Mouse (Mus musculus) gastrocnemius, postnatal 10 days (tissue): ENCODE measurements at regions not wholly inside any gene's neighbourhood (a gene's known extent, or its start where the extent isn't known, plus 50 kb on each side); places are given as distances from the start of the nearest gene placed in this dataset.

Experiments used
- DNase-seq: peaks from one replicate; pipeline ENCODE4 v3.0.0; 2021; ENCODE audit warnings: mixed read lengths

DNA sequence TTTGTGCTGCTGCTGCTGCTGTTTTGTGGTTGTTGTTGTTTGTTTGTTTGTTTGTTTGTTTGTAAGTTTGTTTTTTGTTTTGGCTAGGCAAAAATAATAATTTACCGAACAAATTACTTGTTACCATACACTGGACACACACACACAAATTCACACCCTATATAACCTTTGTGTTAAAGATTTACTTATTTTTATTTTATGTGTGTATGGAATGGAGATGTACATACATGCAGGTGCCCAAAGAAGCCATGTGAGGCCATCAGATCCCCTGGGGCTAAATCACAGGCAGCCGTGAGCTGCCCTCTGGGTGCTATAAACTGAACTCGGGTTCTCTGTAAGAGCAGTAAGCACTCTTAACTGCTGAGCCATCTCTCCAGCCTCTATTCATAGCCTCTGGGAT lies 56.0 kb downstream of the Pttg1 start:
- no peak for DNase-seq

DNA sequence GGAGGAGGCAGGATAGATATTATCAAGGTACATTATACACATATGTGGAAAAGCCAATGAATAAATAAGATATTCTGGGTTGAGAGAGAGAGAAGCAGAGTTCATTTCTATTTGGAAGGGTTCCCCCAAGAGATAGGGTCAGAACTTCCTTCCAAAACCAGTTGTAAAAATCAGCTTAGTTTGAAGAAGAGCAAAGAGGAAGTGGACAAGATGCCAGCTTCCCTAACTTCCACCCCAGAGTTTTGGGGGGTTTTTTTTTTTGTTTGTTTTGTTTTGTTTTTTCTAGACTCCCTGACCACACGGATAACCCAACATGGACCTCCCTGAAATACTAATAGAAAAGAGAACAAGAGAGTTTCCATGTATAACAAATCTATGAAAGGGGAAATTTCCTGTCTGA lies 57.7 kb downstream of the Pttg1 start:
- DNase-seq = no peak

DNA sequence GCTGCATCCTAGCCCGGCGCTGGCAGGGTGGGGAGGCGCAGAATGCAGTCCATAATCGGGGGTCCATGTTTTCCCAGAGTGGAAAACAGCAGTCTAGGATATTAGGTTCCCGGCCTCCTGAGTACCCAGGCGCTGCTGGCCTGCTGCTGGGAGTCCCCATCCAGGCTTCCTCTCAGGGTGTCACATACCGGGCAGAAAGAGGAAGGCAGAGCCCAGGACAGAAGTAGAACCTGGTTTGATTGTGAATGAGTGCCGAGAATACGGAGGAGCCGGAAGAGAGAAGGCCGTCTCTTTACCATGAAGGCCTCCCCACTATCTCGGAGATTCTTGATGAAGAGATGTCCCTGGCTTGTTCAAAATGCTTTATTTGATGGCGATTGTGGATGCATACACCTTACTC lies 64.2 kb downstream of the Pttg1 start:
- no peak for DNase-seq

DNA sequence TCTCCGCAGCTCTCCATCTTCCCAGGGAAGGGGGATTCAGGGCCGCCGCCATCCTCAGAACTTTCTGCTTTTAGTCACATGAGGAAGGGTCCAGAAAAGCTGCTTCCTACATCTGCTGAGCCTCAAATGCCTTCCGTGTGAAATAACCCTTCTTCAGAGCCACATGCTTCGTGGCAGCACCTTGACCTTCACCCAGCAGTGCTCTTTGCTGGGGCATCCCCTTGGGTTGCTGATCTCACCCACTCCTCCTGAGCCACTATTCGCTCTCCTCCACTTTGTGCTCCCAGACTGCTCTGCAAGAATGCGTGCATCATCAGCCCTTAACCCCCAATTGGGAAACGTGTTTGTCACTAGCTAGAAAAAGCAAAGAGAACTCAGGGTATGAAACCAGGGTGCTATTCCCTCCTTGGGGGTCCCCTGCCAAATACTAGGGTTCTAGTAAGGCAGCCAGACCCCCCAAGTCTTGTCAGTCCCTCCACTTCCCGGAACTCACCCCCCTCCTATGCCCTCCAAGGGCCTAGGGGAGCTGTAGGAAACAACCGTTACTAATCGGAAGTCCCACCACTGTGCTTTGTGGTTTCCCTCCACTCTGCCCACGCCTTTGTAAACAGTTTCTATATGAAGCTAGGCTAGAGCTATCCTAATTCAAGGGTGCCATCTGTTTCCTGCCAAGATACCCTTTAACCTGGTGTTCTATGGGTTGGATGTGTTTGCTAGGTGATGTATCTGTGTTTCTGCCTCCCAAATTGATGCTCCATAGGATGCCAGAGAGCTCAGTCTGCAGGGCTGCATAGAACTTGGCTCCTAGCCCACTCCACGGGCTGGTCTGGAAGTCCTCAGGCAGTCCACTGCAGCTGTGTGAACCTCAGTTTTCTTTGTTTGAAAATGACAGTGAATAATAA lies 67.4 kb downstream of the Pttg1 start:
- DNase-seq = no peak

DNA sequence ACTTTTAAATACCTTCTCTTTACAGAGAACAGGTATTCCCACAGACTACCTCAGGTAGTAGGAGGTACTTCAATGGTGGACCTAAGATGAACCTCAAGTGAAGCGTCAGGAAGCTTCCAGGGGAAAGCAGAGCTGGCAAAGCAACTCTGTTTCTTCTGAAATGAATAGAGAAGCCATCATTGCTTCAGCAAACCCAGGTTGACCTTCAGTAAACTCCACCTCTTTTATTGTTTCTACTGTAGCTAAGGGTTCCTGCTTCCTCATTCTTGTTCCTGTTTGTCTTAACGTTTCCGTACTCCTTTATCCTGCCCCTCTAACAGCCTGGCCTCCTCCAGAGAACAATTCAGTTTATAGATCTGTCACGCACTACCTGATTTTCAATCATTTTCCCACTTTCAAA lies 72.4 kb downstream of the Pttg1 start:
- no peak for DNase-seq

DNA sequence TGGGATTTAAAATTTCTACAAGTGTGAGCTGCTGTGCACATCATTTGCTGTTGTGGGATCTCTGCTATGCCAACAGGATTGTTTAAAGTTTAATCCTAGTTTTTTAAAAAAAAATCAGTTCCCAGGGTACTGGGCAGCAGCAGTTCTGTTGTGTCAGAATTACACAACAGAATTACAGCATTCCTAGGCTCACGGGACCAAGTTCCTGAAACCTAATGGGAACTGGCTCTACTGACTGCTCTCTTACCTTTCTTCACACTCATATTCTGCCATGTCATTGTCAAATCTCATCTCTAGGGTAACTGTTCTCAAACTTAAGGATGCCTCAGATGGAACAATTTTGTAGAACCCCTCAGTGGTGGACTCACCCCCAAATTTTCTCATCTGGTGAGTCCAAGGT lies 73.0 kb downstream of the Pttg1 start:
- DNase-seq = no peak

DNA sequence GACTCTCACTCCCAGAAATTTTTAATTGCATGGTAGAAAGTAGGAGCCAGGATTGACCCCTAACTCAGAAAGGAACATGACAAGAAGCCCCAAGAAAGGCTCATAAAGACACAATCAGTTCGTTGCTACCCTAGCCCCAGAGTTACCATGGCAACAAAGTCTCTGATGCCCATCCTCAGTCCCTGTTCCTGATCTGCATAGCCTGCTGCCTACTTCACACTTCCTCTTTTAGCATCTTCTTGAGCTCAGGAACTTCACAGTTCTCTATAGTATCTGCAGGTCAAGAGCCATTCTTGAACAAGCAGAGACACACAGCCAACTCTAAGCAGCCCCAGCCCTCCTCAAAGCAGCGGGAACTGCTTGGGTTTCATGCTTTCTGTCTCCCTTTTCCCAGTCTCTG lies 74.2 kb downstream of the Pttg1 start:
- no peak for DNase-seq

DNA sequence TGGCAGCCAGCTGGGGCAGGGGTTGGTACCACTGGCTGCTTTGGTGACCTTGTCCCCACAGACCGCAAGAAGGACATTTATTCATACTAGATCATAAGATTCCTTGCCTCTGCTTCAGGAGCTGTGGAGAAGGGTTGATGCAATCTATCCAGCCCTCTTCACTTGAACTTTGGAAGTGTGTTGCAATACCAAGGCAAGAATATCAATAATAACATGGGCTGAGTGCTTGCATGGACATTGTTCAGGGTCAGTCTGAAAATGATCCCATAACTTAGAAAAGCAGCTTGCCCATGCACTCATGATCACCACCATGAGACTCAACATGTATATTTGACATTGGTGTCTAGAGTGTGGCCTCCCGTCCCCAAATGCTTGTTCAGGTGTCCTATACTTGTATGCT lies 74.7 kb downstream of the Pttg1 start:
- DNase-seq = no peak

DNA sequence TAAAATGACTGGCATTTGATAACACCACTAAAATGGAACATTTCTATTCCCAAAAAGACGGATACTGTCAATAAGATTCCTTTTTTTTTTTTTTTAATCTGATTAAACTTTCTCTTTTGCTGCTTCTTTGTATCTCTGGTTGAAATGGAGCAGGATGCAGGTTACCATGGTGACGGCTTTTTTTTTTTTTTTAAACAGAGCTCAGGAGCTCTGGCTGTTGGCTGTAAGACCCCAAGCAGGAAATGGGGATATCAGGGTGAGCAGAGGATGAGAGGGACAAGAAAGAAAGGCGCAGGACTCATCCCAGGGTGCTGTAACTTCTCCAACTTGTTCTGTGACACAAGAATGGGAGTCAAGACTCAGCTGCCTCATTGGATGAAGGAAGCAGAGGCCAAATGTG lies 75.8 kb downstream of the Pttg1 start:
- no peak for DNase-seq

DNA sequence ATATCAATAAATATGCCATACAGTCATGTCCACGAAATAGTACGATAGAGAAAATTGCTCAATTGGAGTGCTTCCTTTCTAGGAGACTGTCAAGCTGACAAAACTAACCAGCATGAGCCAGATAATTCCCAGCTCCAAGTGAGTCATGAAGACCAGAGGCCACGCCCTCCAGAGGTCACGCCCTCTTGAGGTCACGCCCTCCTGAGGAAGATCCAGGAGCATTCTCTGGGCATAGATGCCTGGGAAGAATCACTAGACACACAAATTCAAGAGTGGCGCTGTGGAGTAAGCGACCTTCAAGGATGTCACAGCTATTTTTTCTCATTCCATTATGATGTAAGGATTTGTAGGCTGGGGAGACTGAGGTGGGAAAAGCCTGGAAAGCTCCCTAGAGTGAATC lies 76.5 kb downstream of the Pttg1 start:
- DNase-seq = no peak

DNA sequence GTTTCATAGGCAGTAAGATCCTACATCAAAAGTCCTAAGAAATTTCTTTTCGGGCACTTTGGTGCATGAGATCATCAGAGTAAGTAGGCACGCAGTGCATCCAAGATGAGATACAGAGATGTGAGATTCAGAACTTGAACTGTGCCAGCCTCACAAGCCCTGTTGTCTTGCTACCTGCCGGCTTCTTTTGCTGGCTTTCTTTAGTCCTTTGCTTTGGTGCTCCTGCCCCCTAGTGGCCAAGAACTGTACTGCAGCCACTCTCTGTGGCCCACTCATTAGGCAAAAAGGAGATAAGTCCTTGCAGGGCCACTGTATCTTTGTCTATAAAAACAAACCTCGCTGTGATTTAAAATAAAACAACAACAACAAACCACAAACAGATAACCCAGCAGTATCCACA lies 77.5 kb downstream of the Pttg1 start:
- peak; percentile 79 for DNase-seq

DNA sequence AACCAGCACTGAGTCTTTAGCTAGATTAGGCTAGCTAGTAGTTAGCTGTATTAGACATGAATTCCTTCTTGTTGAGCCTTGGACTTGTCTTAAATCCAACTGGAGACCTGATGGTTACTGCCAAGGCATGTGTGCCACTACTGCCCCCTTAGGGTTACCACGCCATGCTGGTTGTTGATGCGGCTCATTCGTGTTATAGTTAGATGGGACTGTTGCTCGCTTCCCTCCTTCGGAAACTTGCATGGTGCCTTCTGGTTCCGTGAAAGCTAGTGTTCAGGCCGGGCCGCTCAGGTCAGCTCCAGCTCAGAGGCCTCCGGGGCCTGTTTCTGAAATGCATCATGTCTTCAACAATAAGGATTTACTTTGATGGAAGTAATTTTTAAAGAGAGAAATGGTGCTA lies 79.6 kb downstream of the Pttg1 start:
- no peak for DNase-seq

DNA sequence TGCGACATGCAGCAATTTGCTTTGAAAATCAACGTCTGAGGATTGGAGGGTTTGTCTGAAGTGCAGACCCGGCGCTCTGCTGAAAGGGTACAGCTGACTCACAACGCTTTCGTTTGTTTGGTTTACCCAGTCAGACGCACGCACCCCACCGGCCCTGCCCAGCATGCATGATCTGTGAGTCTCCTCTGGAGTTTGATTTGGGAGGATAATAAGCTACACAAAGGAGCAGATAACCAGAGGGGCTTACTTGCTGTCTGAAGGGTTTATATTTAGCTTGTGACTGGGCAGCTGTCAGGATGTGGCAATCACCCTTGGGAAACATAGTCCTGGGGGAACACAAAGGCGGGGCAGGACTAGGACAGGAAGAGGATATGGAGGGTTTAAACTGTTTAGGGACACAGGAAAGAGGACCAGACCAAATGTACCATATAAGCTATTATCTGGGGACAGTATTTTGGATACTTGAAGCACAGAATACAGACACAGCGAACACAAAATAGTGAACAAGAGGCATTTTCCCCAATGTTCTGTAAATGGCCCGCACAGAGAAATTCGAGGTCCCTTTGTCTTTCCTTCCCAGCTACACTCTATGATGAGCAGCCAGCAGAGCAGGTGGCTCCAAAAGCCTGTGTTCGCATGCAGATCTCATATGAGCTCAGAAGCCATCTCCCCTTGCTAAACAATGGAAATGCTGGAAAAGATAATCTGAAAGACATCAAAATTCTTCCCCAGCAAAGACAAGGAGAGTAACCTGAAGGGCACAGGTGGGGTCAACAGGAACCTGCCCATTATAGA lies 81.1 kb downstream of the Pttg1 start:
- DNase-seq = no peak

DNA sequence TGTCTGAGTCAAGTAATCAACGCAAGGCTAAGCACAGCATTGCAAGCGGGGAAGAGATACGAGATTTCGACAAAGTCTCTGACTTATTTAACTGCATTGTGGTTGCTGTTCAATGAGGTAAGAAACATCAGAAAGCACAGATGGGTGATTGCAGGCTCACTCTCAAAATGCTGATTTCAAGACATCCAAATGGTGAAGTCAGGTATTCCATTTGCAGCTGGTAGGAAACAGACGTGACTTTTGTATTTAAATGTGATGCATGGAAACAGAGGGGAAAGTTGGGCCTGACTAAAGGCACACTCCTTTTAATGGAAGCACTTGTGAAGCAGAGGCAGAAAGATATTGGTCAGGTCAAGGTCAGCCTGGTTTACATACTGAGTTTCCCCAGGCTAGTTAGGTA lies 82.5 kb downstream of the Pttg1 start:
- no peak for DNase-seq

DNA sequence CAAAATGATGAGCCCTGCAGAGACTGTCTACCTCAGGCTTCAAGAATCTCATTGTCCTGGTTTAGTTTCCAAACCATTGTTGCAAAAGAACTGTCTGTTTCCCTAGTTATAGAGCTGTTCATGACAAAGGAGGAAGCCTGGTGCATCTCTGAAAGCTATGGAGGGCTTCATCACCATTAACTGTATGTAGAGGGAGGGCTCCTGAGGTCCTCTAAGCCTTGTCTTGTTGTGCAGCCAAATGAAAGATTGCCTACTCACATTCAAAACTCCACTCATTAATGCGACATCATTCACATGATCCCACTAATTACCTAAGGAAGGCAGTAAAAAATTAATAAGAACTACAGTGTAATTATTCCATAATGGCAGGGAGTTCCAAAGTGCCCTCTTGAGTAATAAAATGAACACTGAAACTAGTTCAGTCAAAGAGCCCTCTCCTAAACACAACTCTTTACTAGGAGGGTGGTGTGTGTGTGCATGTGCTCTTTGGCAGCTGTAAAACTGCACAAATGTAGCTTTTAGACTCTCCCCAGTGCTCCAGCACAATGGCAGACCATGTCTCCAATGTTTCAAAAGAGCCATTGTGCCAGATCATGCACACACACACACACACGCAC lies 87.6 kb downstream of the Pttg1 start:
- no peak for DNase-seq

DNA sequence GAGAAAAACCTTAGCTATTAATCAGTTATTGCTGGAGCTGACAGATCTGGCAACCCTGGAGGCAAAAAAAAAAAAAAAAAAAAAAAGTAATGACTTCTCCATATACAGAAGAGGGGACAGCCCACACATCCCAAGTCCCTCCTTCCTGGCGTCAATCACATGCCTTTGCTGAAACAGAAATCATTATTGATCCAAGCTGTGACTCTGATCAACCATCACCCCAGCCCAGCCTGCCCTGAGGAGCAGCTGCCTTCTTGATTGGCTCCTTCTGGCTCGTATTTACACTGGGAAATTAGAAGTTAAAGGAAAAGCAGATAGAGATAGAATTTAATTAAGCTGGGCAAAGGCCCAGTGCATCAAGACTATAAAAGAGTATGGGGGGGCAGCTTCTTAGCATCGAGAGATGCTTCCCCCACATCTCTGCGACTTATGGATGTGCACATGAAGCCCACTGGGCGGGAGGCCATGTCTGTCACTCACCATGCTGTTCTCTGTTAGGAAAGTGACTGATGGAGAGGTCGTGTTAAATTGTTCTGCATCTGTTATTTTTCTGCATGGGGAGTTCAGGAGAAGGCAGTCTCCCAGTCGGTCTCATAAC lies 90.3 kb downstream of the Pttg1 start:
- DNase-seq = no peak

DNA sequence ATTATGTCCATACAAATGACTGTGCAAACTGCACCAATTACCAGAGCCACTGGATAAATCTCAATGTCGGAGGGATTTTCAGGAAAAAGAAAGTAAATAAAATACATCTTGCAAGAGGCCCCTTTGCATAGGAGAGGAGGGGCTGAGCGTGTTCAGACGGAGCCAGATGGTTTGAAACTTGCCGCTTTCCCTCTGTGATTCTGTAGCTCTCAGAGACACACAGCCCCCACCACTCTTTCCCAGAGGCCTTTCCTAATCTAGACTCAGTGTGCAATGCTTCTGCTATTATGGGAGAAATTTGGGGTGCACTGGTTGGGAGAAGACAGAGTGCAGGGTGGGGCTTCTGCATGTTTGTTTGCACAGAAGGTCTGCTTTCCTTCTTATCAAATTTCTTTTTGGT lies 92.5 kb downstream of the Pttg1 start:
- DNase-seq = no peak

DNA sequence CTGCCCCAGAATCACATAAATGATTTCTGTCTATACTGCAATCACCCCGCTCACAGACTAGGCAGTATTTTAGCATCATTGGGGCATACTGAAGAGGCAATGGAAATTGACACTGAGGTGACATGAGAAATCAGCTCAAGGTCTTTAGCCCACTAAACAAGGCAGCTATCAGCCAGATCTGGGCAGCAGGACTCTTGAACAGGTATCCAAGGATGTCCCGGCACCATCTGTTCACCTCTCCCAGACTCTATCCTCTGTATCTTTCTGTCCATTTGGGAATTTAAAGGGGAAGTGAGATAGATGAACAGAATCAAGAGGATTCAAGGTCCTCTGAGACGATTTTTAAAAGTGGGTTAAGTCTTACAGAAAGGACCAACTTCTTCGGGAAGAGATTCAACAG lies 112.1 kb downstream of the Pttg1 start:
- DNase-seq = no peak
